Mouse (Mus musculus) bone marrow, adult 2 months (tissue): ENCODE measurements around the gene Pcsk5.

Source experiments
- CTCF ChIP-seq: fragments of 200-500 bp; IDR thresholded peaks from 2 replicates; pipeline ENCODE4 v1.5.1; 2011; ENCODE audit warnings: low read length, control low read depth; ENCODE audit not compliant: control insufficient read depth, insufficient read depth
- POLR2A ChIP-seq: fragments of 200-500 bp; IDR thresholded peaks from 2 replicates; pipeline ENCODE4 v1.6.1; 2011; ENCODE audit warnings: low read depth, mild to moderate bottlenecking, control low read depth, low read length, borderline replicate concordance; ENCODE audit not compliant: control insufficient read depth

- TF ChIP-seq CTCF: no peak
- TF ChIP-seq POLR2A: no peak
Measured at GRCm38 (mm10) chr19:17715281-17715955, 122.0 kb downstream of the Pcsk5 start.
